Mouse (Mus musculus) G1E (cell line): ENCODE data around the gene Slc6a4. TPM values are rescaled to one million over a fixed set of nuclear protein-coding genes. Genes with fewer than 3 reads are reported as not detected.

ENCODE experiments used
- ATAC-seq: 2 replicates; pipeline ENCODE4 v1.8.0; 2016; ENCODE audit warnings: mild to moderate bottlenecking; ENCODE audit not compliant: insufficient number of reproducible peaks, poor library complexity, low FRiP score, severe bottlenecking; ENCODE audit errors: extremely low read depth
- DNase-seq: peaks from one replicate; pipeline ENCODE4 v3.0.0; 2012; ENCODE audit warnings: low spot score
- H3K27me3 ChIP-seq: 2 replicates; pipeline ENCODE4 v1.6.1; 2012; ENCODE audit warnings: mild to moderate bottlenecking, low read length, inconsistent platforms; ENCODE audit not compliant: insufficient read depth
- H3K36me3 ChIP-seq: replicated peaks from 2 replicates; pipeline ENCODE3; 2012; ENCODE audit warnings: mild to moderate bottlenecking, inconsistent platforms
- H3K4me1 ChIP-seq: 2 replicates; pipeline ENCODE4 v1.6.1; 2012; ENCODE audit warnings: low read depth, low read length, inconsistent platforms, mixed read lengths; ENCODE audit not compliant: insufficient read depth
- H3K4me3 ChIP-seq: 2 replicates; pipeline ENCODE4 v1.5.1; 2012; ENCODE audit warnings: low read depth, mild to moderate bottlenecking, inconsistent platforms, low read length, moderate library complexity, mixed read lengths
- H3K9me3 ChIP-seq: replicated peaks from 2 replicates; pipeline ENCODE4 v1.6.1; 2012; ENCODE audit warnings: inconsistent platforms
- CTCF ChIP-seq: IDR thresholded peaks from 2 replicates; pipeline ENCODE4 v1.5.1; 2012; ENCODE audit warnings: low read depth, low read length, inconsistent platforms, mixed read lengths
- GATA1 ChIP-seq: IDR thresholded peaks from 2 replicates; pipeline ENCODE4 v1.6.1; 2012; ENCODE audit warnings: borderline replicate concordance, low read length, inconsistent platforms, mixed read lengths
- GATA2 ChIP-seq: IDR thresholded peaks from 2 replicates; pipeline ENCODE4 v1.6.1; 2012; ENCODE audit warnings: low read depth, low read length, inconsistent platforms, borderline replicate concordance
- POLR2AphosphoS5 ChIP-seq: IDR thresholded peaks from 2 replicates; pipeline ENCODE4 v1.6.1; 2012; ENCODE audit warnings: low read depth, low read length, inconsistent platforms; ENCODE audit not compliant: insufficient replicate concordance
- TAL1 ChIP-seq: conservative IDR thresholded peaks from 2 replicates; pipeline ENCODE4 v1.6.1; 2012; ENCODE audit warnings: low read depth, low read length, inconsistent platforms, mixed read lengths
- polyA plus RNA-seq: library from polyadenylated mRNA; stranded (reverse); fragments of >175 nt; gene quantifications from 2 replicates; pipeline ENCODE4 v1.2.3, GENCODE M21; 2012
- total RNA-seq, 2 experiments: library from RNA; stranded (forward) in 1 of 2; stranded (reverse) in 1 of 2; fragments of 200-1000 nt in 1 of 2; fragments of >200 nt in 1 of 2; fragmentation: Nextera tagmentation in 1 of 2; gene quantifications; 2 replicates each; pipeline ENCODE4 v1.2.3; 2014 to 2017

Gene Slc6a4
- not detected in 2 replicates for total RNA-seq (2014; fragmentation: Nextera tagmentation)
- 0.12 and 0.27 TPM in 2 replicates for total RNA-seq (2017)
- polyA plus RNA-seq: not detected in 2 replicates

DNA sequence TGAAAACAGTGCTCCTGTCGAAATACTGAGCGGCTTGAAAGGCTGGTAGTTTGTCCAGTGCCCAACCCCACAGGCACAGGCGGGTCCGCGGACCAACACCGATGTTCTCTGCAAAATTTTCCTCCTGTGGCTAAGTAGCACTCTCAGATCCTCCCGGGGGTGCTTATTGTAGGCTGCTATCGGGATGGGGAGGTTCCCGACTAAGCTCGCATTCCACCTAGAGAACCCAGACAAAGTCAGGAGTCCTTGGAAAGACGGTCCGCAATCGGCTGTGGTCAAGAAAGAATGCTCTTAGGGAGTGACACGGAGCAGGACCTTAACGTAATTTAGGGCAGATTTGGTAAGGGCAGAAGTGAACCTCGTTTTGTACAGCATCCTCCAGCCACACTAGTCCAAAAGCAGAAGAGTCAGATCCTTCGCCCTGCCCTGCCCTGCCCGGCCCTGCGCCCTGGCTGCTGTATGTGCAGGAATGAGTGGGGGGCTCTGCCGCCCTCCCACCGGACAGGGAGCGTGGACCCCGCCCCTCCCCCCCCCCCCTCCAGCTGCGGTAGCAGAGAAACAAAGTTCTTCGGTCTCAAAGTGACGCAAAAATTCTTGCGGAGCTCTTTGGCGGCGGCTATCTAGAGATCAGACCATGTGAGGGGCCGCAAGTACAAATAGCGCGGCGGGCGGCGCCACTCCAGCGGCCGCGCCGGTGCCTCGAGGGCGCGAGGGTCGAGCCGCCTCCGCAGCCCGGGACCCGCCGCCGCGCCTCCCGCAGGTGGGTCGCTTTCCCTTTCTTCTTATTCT is at the start of gene Slc6a4:
Slc6a4 (plus strand) TSS at position 688 of the 789 bp plus-strand sequence.
- DNase-seq: no peak
- Histone ChIP-seq H3K9me3 (no peaks in the 10 kb centered on the region), H3K27me3 (peaks cover 76% of the 10 kb centered on the region), H3K4me3 (peak within 1 kb of the TSS; percentile 58; the same call in 1 of the 2 replicates), H3K4me1 (peaks cover 20% of the 10 kb centered on the region), H3K36me3 (no peaks in the 10 kb centered on the region)
- no peak for ATAC-seq
- TF ChIP-seq GATA2 (no peak), GATA1 (no peak), TAL1 (no peak), CTCF (no peak), POLR2AphosphoS5 (no peak)

DNA sequence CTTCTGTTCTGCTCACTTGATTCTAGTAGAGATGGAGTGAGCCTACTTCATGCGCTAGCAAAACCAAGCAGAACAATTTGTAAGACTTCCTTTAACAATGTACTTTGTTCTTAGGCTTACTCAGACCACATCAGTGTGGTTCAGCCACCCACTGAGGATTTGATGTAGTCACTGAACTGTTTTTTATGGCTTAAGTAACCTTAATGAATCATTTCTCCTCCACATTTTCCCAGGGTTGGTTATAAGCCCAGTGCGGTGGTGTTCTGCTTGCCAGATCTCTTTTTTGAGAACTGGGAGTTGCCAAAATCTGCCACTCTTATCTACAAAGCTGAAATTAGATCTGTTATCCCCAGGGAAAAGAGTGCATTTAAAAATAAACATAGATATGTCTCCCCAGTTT is 44.9 kb upstream of the Slc6a4 start:
- Histone ChIP-seq H3K4me1 (peaks cover 3% of the 10 kb centered on the region), H3K27me3 (no peaks in the 10 kb centered on the region), H3K4me3 (no peak overlapping the region), H3K36me3 (peaks cover 91% of the 10 kb centered on the region), H3K9me3 (no peaks in the 10 kb centered on the region)
- DNase-seq (no peak), ATAC-seq (no peak)
- no peak for TF ChIP-seq TAL1
- TF ChIP-seq GATA2: no peak
- no peak for TF ChIP-seq CTCF

DNA sequence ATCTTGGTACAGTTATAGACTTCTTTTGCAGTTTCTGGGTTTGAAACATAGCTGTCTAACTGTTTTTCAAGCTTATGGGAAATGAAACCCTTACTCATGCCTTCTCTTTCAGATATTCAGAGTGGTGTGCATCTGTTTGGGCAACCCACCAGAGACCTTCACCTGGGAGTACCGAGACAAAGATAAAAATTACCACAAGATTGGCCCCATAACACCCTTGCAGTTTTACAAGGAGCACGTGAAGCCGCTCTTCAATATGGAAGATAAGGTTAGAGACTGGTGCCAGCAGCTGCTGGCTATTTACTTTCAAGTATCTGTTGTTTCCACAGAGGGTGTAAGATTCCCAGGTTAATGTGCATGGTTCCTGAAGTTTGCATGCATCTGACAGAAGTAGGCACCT is 32.7 kb upstream of the Slc6a4 start:
- ATAC-seq (no peak), DNase-seq (no peak)
- H3K4me1 ChIP-seq: no peaks in the 10 kb centered on the region
- H3K4me3 ChIP-seq: no peak overlapping the region
- no peaks in the 10 kb centered on the region for H3K9me3 ChIP-seq
- peaks cover 91% of the 10 kb centered on the region for H3K36me3 ChIP-seq
- TF ChIP-seq CTCF (no peak), POLR2AphosphoS5 (no peak), GATA1 (no peak), GATA2 (no peak), TAL1 (no peak)
- H3K27me3 ChIP-seq: no peaks in the 10 kb centered on the region

DNA sequence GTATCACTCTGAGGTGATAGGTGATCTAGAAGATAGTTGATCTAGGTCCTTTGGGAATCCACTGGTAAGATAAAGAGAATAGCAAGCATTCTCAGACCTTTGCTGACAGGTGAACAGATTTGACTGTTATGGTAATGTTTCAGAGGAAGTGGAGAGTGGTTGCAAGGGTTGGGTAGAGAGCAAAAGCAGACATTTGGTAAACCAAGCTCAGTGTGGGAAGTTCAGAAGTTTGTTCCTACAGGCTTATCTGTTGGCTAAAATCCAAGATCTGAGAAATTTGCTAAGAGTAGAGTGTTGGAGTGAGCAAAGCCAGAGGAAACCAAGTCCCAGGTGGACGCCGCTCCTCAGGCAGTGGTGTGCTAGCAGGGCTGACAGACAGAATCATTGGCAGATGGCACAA is 28.1 kb upstream of the Slc6a4 start:
- Histone ChIP-seq H3K4me1 (no peaks in the 10 kb centered on the region), H3K9me3 (no peaks in the 10 kb centered on the region), H3K27me3 (no peaks in the 10 kb centered on the region), H3K4me3 (no peak overlapping the region), H3K36me3 (peaks cover 94% of the 10 kb centered on the region)
- TF ChIP-seq GATA1 (no peak), POLR2AphosphoS5 (no peak), GATA2 (no peak), CTCF (no peak), TAL1 (no peak)
- DNase-seq (no peak), ATAC-seq (no peak)

DNA sequence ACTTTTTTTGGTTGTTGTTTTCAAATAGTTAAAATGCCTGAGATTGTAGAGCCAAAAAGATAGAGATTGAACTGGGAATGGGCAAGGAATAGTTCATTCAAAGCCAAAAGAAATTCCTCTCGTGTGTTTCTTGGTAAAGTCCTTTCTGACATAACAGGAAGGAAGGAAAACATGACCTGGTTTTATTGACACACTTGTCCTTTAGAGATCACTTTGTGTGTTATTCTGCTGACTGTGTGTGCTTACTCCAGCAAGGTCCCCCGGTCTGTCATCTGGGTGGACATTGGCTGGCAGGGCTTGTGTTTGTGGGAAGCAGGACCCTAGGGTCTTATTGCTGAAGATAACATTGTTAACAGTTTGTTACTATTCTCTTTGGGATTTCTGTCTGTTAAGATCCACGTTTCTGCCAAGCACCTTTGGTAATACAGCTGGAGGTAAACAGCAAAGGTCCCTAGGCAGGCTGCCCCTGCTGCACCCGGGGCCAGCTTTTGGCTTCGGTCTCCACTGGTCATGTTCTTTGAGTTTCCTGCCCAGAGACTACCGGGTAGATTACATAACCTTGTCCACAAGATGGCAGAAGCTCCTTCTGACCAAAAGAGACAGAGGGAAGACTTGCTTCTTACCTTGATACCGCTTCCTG is 23.6 kb upstream of the Slc6a4 start:
- DNase-seq: no peak
- Histone ChIP-seq H3K36me3 (peaks cover 94% of the 10 kb centered on the region), H3K4me1 (no peaks in the 10 kb centered on the region), H3K27me3 (no peaks in the 10 kb centered on the region), H3K4me3 (no peak overlapping the region), H3K9me3 (no peaks in the 10 kb centered on the region)
- TF ChIP-seq POLR2AphosphoS5 (no peak), GATA1 (no peak), TAL1 (no peak), GATA2 (no peak), CTCF (no peak)
- ATAC-seq: no peak

DNA sequence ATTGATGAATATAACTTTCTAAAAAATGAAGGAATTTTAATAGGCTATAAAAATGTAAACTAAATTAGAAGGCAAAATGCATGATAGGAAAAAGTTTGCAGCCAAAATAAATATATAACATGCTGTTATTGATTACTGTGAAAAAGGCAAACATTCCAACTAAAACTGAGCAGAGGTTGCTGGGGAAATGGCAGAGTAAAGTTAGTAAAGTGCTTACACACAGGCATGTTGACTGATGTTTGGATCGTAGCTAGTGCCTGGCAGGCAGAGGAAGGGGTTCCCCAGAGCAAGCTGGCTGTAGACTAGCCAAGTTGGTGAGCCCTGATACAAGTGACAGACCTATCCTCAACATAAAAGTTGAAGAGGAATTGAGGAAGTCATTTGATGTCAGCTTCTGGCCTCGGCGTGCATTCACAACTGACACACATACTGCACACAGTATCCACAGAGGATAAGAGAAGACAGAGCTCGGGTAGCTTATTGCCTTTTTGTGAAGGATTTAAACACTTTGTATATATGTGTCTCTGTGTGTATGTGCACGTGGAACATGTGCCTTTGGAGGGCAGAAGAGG is 16.7 kb upstream of the Slc6a4 start:
- peaks cover 27% of the 10 kb centered on the region for H3K4me1 ChIP-seq
- H3K9me3 ChIP-seq: no peaks in the 10 kb centered on the region
- TF ChIP-seq CTCF (no peak), TAL1 (no peak), POLR2AphosphoS5 (no peak), GATA2 (no peak), GATA1 (no peak)
- no peak for ATAC-seq
- H3K4me3 ChIP-seq: no peak overlapping the region
- H3K27me3 ChIP-seq: no peaks in the 10 kb centered on the region
- DNase-seq: no peak
- H3K36me3 ChIP-seq: peaks cover 90% of the 10 kb centered on the region
